Mouse (Mus musculus) spleen, postnatal 10 days (tissue): ENCODE data around the gene Thsd7b.
"Not testable (repeated sequence)": the region's sequence is repeated elsewhere in the genome, so short reads cannot be mapped to it uniquely, and the experiment has no call there.

Source experiments
- DNase-seq, 2 experiments: peaks; one replicate each; pipeline ENCODE4 v3.0.0; 2021 to 2022; ENCODE audit warnings: low spot score in 2 of 2

The Thsd7b gene

GRCm38 (mm10) chr1:129635146-129635545 lies 362.0 kb downstream of the Thsd7b start:
- no peak for DNase-seq

- DNase-seq: no peak
Observed at GRCm38 (mm10) chr1:129644252-129644861, 371.3 kb downstream of the Thsd7b start.

GRCm38 (mm10) chr1:129651448-129651847 lies 378.3 kb downstream of the Thsd7b start:
- not testable (repeated sequence) for DNase-seq

- DNase-seq: no peak
Observed at GRCm38 (mm10) chr1:129658045-129658444, 384.9 kb downstream of the Thsd7b start.

GRCm38 (mm10) chr1:129675878-129676277 lies 402.8 kb downstream of the Thsd7b start:
- DNase-seq: no peak

- DNase-seq: no peak
Observed at GRCm38 (mm10) chr1:129678851-129679250, 405.7 kb downstream of the Thsd7b start.

- DNase-seq: no peak
Observed at GRCm38 (mm10) chr1:129705701-129706100, 432.6 kb downstream of the Thsd7b start.

GRCm38 (mm10) chr1:129712706-129713105 lies 439.6 kb downstream of the Thsd7b start:
- DNase-seq: no peak

GRCm38 (mm10) chr1:129713571-129713970 lies 440.5 kb downstream of the Thsd7b start:
- no peak for DNase-seq

GRCm38 (mm10) chr1:129719592-129719991 lies 446.5 kb downstream of the Thsd7b start:
- DNase-seq: no peak

- no peak for DNase-seq
Observed at GRCm38 (mm10) chr1:129731991-129732390, 458.9 kb downstream of the Thsd7b start.

- DNase-seq: no peak
Observed at GRCm38 (mm10) chr1:129747595-129747994, 474.5 kb downstream of the Thsd7b start.

- no peak for DNase-seq
Observed at GRCm38 (mm10) chr1:129756548-129757240, 483.6 kb downstream of the Thsd7b start.

- DNase-seq: no peak
Observed at GRCm38 (mm10) chr1:129759003-129759402, 485.9 kb downstream of the Thsd7b start.

- DNase-seq: no peak
Observed at GRCm38 (mm10) chr1:129761234-129761633, 488.1 kb downstream of the Thsd7b start.

- DNase-seq: no peak
Observed at GRCm38 (mm10) chr1:129764748-129765147, 491.6 kb downstream of the Thsd7b start.

- no peak for DNase-seq
Observed at GRCm38 (mm10) chr1:129777055-129777454, 504.0 kb downstream of the Thsd7b start.

GRCm38 (mm10) chr1:129779506-129779905 lies 506.4 kb downstream of the Thsd7b start:
- no peak for DNase-seq

GRCm38 (mm10) chr1:129780589-129780988 lies 507.5 kb downstream of the Thsd7b start:
- DNase-seq: no peak

GRCm38 (mm10) chr1:129798519-129798918 lies 525.4 kb downstream of the Thsd7b start:
- DNase-seq: no peak

GRCm38 (mm10) chr1:129826927-129827326 lies 553.8 kb downstream of the Thsd7b start:
- DNase-seq: no peak

GRCm38 (mm10) chr1:129837324-129837723 lies 564.2 kb downstream of the Thsd7b start:
- DNase-seq: no peak

GRCm38 (mm10) chr1:129837776-129838175 lies 564.7 kb downstream of the Thsd7b start:
- DNase-seq: no peak
